Mouse (Mus musculus): ENCODE results near the gene Etfdh. TPM values are rescaled to one million over a fixed set of nuclear protein-coding genes. Genes with fewer than 3 reads are reported as not detected.
A peak's percentile ranks its signal among the peaks of the same experiment; 100 is the strongest.

Etfdh gene
- polyA plus RNA-seq (2012; rRNA removed) = 13.4 and 15.7 TPM in 2 replicates

- Histone ChIP-seq H3K27me3 (ENCODE audit: control insufficient read depth, insufficient read depth, low read length) (no peaks in the 10 kb centered on the region), H3K4me1 (ENCODE audit: control insufficient read depth, insufficient read depth, low read length) (peaks cover 3% of the 10 kb centered on the region), H3K4me3 (ENCODE audit: control insufficient read depth, low read depth, low read length) (peak within 1 kb of the TSS; percentile 92), H3K27ac (ENCODE audit: control insufficient read depth, insufficient read depth, low read depth, low read length) (peak within 1 kb of the TSS; percentile 94), H3K36me3 (ENCODE audit: control insufficient read depth, insufficient read depth, low read length) (no peaks in the 10 kb centered on the region)
- no peak for TF ChIP-seq POLR2A (IDR thresholded peaks at IDR 0.05; ENCODE audit: control insufficient read depth, low read depth, low read length)
- TF ChIP-seq CTCF (IDR thresholded peaks at IDR 0.05; ENCODE audit: control insufficient read depth, insufficient read depth, insufficient replicate concordance, low read depth, low read length) = no peak
Observed at GRCm38 (mm10) chr3:79629416-79629730, at the start of gene Etfdh. Gene Etfdh, minus strand, starts transcription at chr3:79629500.

GRCm38 (mm10) chr3:79676411-79676810, 47.1 kb upstream of the Etfdh start:
- Histone ChIP-seq H3K4me1 (ENCODE audit: control insufficient read depth, insufficient read depth, low read length) (peaks cover 3% of the 10 kb centered on the region; the same call in 1 of the 2 replicates), H3K27me3 (ENCODE audit: control insufficient read depth, insufficient read depth, low read length) (no peaks in the 10 kb centered on the region), H3K27ac (ENCODE audit: control insufficient read depth, insufficient read depth, low read depth, low read length) (no peak overlapping the region), H3K36me3 (ENCODE audit: control insufficient read depth, insufficient read depth, low read length) (no peaks in the 10 kb centered on the region), H3K4me3 (ENCODE audit: control insufficient read depth, low read depth, low read length) (no peak overlapping the region)
- TF ChIP-seq CTCF (IDR thresholded peaks at IDR 0.05; ENCODE audit: control insufficient read depth, insufficient read depth, insufficient replicate concordance, low read depth, low read length) (no peak), POLR2A (IDR thresholded peaks at IDR 0.05; ENCODE audit: control insufficient read depth, low read depth, low read length) (no peak)

GRCm38 (mm10) chr3:79674641-79675040, 45.3 kb upstream of the Etfdh start:
- H3K27me3 ChIP-seq (ENCODE audit: control insufficient read depth, insufficient read depth, low read length) = no peaks in the 10 kb centered on the region
- TF ChIP-seq POLR2A (IDR thresholded peaks at IDR 0.05; ENCODE audit: control insufficient read depth, low read depth, low read length) = no peak
- TF ChIP-seq CTCF (IDR thresholded peaks at IDR 0.05; ENCODE audit: control insufficient read depth, insufficient read depth, insufficient replicate concordance, low read depth, low read length) = no peak
- no peak overlapping the region for H3K27ac ChIP-seq (ENCODE audit: control insufficient read depth, insufficient read depth, low read depth, low read length)
- no peaks in the 10 kb centered on the region for H3K36me3 ChIP-seq (ENCODE audit: control insufficient read depth, insufficient read depth, low read length)
- H3K4me3 ChIP-seq (ENCODE audit: control insufficient read depth, low read depth, low read length) = no peak overlapping the region
- peaks cover 3% of the 10 kb centered on the region; the same call in 1 of the 2 replicates for H3K4me1 ChIP-seq (ENCODE audit: control insufficient read depth, insufficient read depth, low read length)

GRCm38 (mm10) chr3:79673082-79673481, 43.8 kb upstream of the Etfdh start:
- Histone ChIP-seq H3K4me1 (ENCODE audit: control insufficient read depth, insufficient read depth, low read length) (peaks cover 3% of the 10 kb centered on the region; the same call in 1 of the 2 replicates), H3K27me3 (ENCODE audit: control insufficient read depth, insufficient read depth, low read length) (no peaks in the 10 kb centered on the region), H3K4me3 (ENCODE audit: control insufficient read depth, low read depth, low read length) (no peak overlapping the region), H3K36me3 (ENCODE audit: control insufficient read depth, insufficient read depth, low read length) (no peaks in the 10 kb centered on the region), H3K27ac (ENCODE audit: control insufficient read depth, insufficient read depth, low read depth, low read length) (no peak overlapping the region)
- TF ChIP-seq POLR2A (IDR thresholded peaks at IDR 0.05; ENCODE audit: control insufficient read depth, low read depth, low read length) (no peak), CTCF (IDR thresholded peaks at IDR 0.05; ENCODE audit: control insufficient read depth, insufficient read depth, insufficient replicate concordance, low read depth, low read length) (no peak)

- no peaks in the 10 kb centered on the region for H3K36me3 ChIP-seq (ENCODE audit: control insufficient read depth, insufficient read depth, low read length)
- H3K27me3 ChIP-seq (ENCODE audit: control insufficient read depth, insufficient read depth, low read length) = no peaks in the 10 kb centered on the region
- TF ChIP-seq POLR2A (IDR thresholded peaks at IDR 0.05; ENCODE audit: control insufficient read depth, low read depth, low read length) (no peak), CTCF (IDR thresholded peaks at IDR 0.05; ENCODE audit: control insufficient read depth, insufficient read depth, insufficient replicate concordance, low read depth, low read length) (no peak)
- no peak overlapping the region for H3K27ac ChIP-seq (ENCODE audit: control insufficient read depth, insufficient read depth, low read depth, low read length)
- peaks cover 3% of the 10 kb centered on the region; the same call in 1 of the 2 replicates for H3K4me1 ChIP-seq (ENCODE audit: control insufficient read depth, insufficient read depth, low read length)
- H3K4me3 ChIP-seq (ENCODE audit: control insufficient read depth, low read depth, low read length) = peak overlapping the region; percentile 17; the same call in 1 of the 2 replicates
Observed at GRCm38 (mm10) chr3:79672188-79672587, 42.9 kb upstream of the Etfdh start.

GRCm38 (mm10) chr3:79670556-79670955, 41.3 kb upstream of the Etfdh start:
- Histone ChIP-seq H3K27me3 (ENCODE audit: control insufficient read depth, insufficient read depth, low read length) (no peaks in the 10 kb centered on the region), H3K4me1 (ENCODE audit: control insufficient read depth, insufficient read depth, low read length) (peaks cover 3% of the 10 kb centered on the region; the same call in 1 of the 2 replicates), H3K27ac (ENCODE audit: control insufficient read depth, insufficient read depth, low read depth, low read length) (peak overlapping the region; percentile 71), H3K36me3 (ENCODE audit: control insufficient read depth, insufficient read depth, low read length) (no peaks in the 10 kb centered on the region), H3K4me3 (ENCODE audit: control insufficient read depth, low read depth, low read length) (no peak overlapping the region)
- TF ChIP-seq POLR2A (IDR thresholded peaks at IDR 0.05; ENCODE audit: control insufficient read depth, low read depth, low read length) (no peak), CTCF (IDR thresholded peaks at IDR 0.05; ENCODE audit: control insufficient read depth, insufficient read depth, insufficient replicate concordance, low read depth, low read length) (no peak)

GRCm38 (mm10) chr3:79664787-79665408, 35.6 kb upstream of the Etfdh start:
- no peaks in the 10 kb centered on the region for H3K36me3 ChIP-seq (ENCODE audit: control insufficient read depth, insufficient read depth, low read length)
- no peak overlapping the region for H3K27ac ChIP-seq (ENCODE audit: control insufficient read depth, insufficient read depth, low read depth, low read length)
- no peaks in the 10 kb centered on the region for H3K27me3 ChIP-seq (ENCODE audit: control insufficient read depth, insufficient read depth, low read length)
- H3K4me1 ChIP-seq (ENCODE audit: control insufficient read depth, insufficient read depth, low read length) = no peaks in the 10 kb centered on the region
- no peak overlapping the region for H3K4me3 ChIP-seq (ENCODE audit: control insufficient read depth, low read depth, low read length)
- TF ChIP-seq CTCF (IDR thresholded peaks at IDR 0.05; ENCODE audit: control insufficient read depth, insufficient read depth, insufficient replicate concordance, low read depth, low read length) (peak; percentile 22; the same call in 1 of the 2 replicates), POLR2A (IDR thresholded peaks at IDR 0.05; ENCODE audit: control insufficient read depth, low read depth, low read length) (no peak)

Data from testis, adult 2 months (tissue).